Mouse (Mus musculus) layer of hippocampus, adult 9-10 months (tissue): ENCODE data around the gene Trap1a.
"Not testable (repeated sequence)": the region's sequence is repeated elsewhere in the genome, so short reads cannot be mapped to it uniquely, and the experiment has no call there.

Experiments used
- DNase-seq: peaks from one replicate; pipeline ENCODE4 v3.0.0; 2022; ENCODE audit warnings: low spot score

The Trap1a gene

GRCm38 (mm10) chrX:139333263-139333994, at the start of gene Trap1a:
Gene Trap1a (plus strand): TSS chrX:139333683.
- DNase-seq: no peak

GRCm38 (mm10) chrX:139293114-139293513, 40.4 kb upstream of the Trap1a start:
- DNase-seq: no peak

- no peak for DNase-seq
These were observed 38.2 kb upstream of the Trap1a start for GRCm38 (mm10) chrX:139295325-139295724.

GRCm38 (mm10) chrX:139317356-139317755, 16.1 kb upstream of the Trap1a start:
- DNase-seq: not testable (repeated sequence)

- DNase-seq: no peak
These were observed 900 bp upstream of the Trap1a start for GRCm38 (mm10) chrX:139332583-139332982.

GRCm38 (mm10) chrX:139334504-139335418, 1.3 kb downstream of the Trap1a start:
- DNase-seq: no peak

- DNase-seq: no peak
These were observed 2.1 kb downstream of the Trap1a start for GRCm38 (mm10) chrX:139335419-139336074.

GRCm38 (mm10) chrX:139339553-139339952, 6.1 kb downstream of the Trap1a start:
- DNase-seq: no peak

GRCm38 (mm10) chrX:139341185-139341584, 7.7 kb downstream of the Trap1a start:
- no peak for DNase-seq

GRCm38 (mm10) chrX:139352192-139352772, 18.8 kb downstream of the Trap1a start:
- DNase-seq: no peak

GRCm38 (mm10) chrX:139357639-139358260, 24.3 kb downstream of the Trap1a start:
- no peak for DNase-seq

- DNase-seq: no peak
These were observed 24.9 kb downstream of the Trap1a start for GRCm38 (mm10) chrX:139358361-139358760.

- DNase-seq: no peak
These were observed 33.5 kb downstream of the Trap1a start for GRCm38 (mm10) chrX:139366837-139367528.

- no peak for DNase-seq
These were observed 34.0 kb downstream of the Trap1a start for GRCm38 (mm10) chrX:139367529-139367908.

GRCm38 (mm10) chrX:139369122-139369521, 35.6 kb downstream of the Trap1a start:
- peak; percentile 26 for DNase-seq

GRCm38 (mm10) chrX:139372665-139373064, 39.2 kb downstream of the Trap1a start:
- peak; percentile 36 for DNase-seq
